In the genomic region with DNA sequence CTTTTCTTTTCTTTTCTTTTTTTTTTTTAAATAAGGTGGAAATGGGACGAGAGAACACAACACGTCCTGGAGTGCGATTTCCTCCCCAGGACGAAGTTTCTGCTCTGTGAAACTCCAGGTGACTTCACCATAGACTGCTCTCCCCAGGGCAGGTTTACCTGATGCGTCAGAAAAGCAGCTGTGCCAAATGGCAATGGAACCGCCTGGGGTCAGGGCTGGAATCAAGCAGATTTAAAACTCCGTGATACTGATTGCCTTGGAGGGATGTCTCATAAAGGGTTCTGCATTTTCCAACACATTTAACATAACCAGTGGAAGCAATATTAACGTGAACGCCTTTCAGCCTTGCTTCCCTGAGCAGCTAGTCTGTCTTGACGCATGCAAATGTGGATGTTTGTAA, we compare ENCODE assay signal across 8 mouse cellular contexts.
A peak's percentile ranks its signal among the peaks of the same experiment; 100 is the strongest.
DNase-seq lines count a peak whose midpoint lies in the region; ATAC-seq and TF ChIP-seq lines count a peak whose summit lies in the region.

No protein-coding gene starts in this region.

- peaks cover 9% of the 10 kb centered on the region for H3K4me1 ChIP-seq in heart, adult 2 months (ENCODE audit: control insufficient read depth, insufficient read depth, low read length)
- H3K4me1 ChIP-seq in embryonic facial prominence, embryonic 12.5 days: peaks cover 20% of the 10 kb centered on the region
- peaks cover 35% of the 10 kb centered on the region for H3K4me1 ChIP-seq in midbrain, embryonic 13.5 days (replicated peaks)

- DNase-seq in heart, adult 2 months: no peak
- no peak for DNase-seq in heart, adult 18-20 months
- DNase-seq in kidney, adult 9 months: peak; percentile 57
- DNase-seq in left cerebral cortex, adult 11 months (ENCODE audit: low spot score): no peak

- peak overlapping the region; percentile 74 for H3K4me2 ChIP-seq in embryonic facial prominence, embryonic 12.5 days (replicated peaks)
- peak overlapping the region; percentile 92 for H3K4me2 ChIP-seq in midbrain, embryonic 13.5 days (replicated peaks)

- peak overlapping the region; percentile 98 for H3K27ac ChIP-seq in heart, adult 2 months
- H3K27ac ChIP-seq in embryonic facial prominence, embryonic 12.5 days: 0 out of 2 replicates have a peak overlapping the region, but pooled peaks have one; percentile 43
- H3K27ac ChIP-seq in midbrain, embryonic 13.5 days: no peak overlapping the region

- TF ChIP-seq POLR2A in heart, adult 2 months (IDR thresholded peaks at IDR 0.05; ENCODE audit: insufficient read depth, low read depth, low read length): no peak

- TF ChIP-seq CTCF in heart, adult 2 months (IDR thresholded peaks at IDR 0.05): no peak

- H3K9me3 ChIP-seq in embryonic facial prominence, embryonic 12.5 days: no peaks in the 10 kb centered on the region
- no peaks in the 10 kb centered on the region for H3K9me3 ChIP-seq in midbrain, embryonic 13.5 days

- no peak for TF ChIP-seq EP300 in heart, adult 2 months (IDR thresholded peaks at IDR 0.05; ENCODE audit: insufficient read depth, low read depth, low read length)

- peaks cover 2% of the 10 kb centered on the region; the same call in 1 of the 2 replicates for H3K79me2 ChIP-seq in heart, adult 2 months (replicated peaks; ENCODE audit: control insufficient read depth, insufficient read depth, low read length)

- peaks cover 12% of the 10 kb centered on the region for H3K36me3 ChIP-seq in heart, adult 2 months (ENCODE audit: control insufficient read depth, insufficient read depth, low read length)
- no peaks in the 10 kb centered on the region for H3K36me3 ChIP-seq in embryonic facial prominence, embryonic 12.5 days
- no peaks in the 10 kb centered on the region for H3K36me3 ChIP-seq in midbrain, embryonic 13.5 days

- 35% methylated on average over 10 of the region's 10 CpGs for WGBS in heart, adult 2 months
- WGBS in embryonic facial prominence, embryonic 12.5 days: 12% methylated on average over 10 of the region's 10 CpGs
- 12% methylated on average over 10 of the region's 10 CpGs for WGBS in midbrain, embryonic 13.5 days

- H3K4me3 ChIP-seq in heart, adult 2 months: peak overlapping the region; percentile 84
- H3K4me3 ChIP-seq in embryonic facial prominence, embryonic 12.5 days: peak overlapping the region; percentile 69
- H3K4me3 ChIP-seq in midbrain, embryonic 13.5 days (replicated peaks): peak overlapping the region; percentile 72

- H3K27me3 ChIP-seq in heart, adult 2 months (ENCODE audit: control insufficient read depth, insufficient read depth, low read length): no peaks in the 10 kb centered on the region
- no peaks in the 10 kb centered on the region for H3K27me3 ChIP-seq in embryonic facial prominence, embryonic 12.5 days
- peaks cover 7% of the 10 kb centered on the region; the same call in 1 of the 2 replicates for H3K27me3 ChIP-seq in midbrain, embryonic 13.5 days

- peak overlapping the region; percentile 43; the same call in 1 of the 2 replicates for H3K9ac ChIP-seq in heart, adult 2 months (ENCODE audit: low read depth, low read length)
- peak overlapping the region; percentile 81; the same call in 1 of the 2 replicates for H3K9ac ChIP-seq in embryonic facial prominence, embryonic 12.5 days
- H3K9ac ChIP-seq in midbrain, embryonic 13.5 days (replicated peaks): no peak overlapping the region

- ATAC-seq in embryonic facial prominence, embryonic 12.5 days (ENCODE audit: insufficient number of reproducible peaks, insufficient read depth, low FRiP score, low TSS enrichment): no peak
- no peak for ATAC-seq in midbrain, embryonic 13.5 days
- no peak for ATAC-seq in megakaryocyte, adult 5-6 weeks (ENCODE audit: poor library complexity, severe bottlenecking)
- ATAC-seq in CD4-positive, CD25-positive, alpha-beta regulatory T cell, adult 4 months: no peak

- intact Hi-C loops in heart, adult 2 months (cut with DNase I): loop anchor here (1.0 to 5.0 kb wide), 3 partner anchors 26 to 122 kb away; no protein-coding TSS in a partner anchor
